Mouse (Mus musculus) thymus, adult 2 months (tissue): ENCODE measurements around the gene Gm4788.

Experiments
- CTCF ChIP-seq: fragments of 200-500 bp; IDR thresholded peaks from 2 replicates; pipeline ENCODE4 v1.5.1; 2012; ENCODE audit warnings: mild to moderate bottlenecking, control low read depth, low read length, moderate library complexity, borderline replicate concordance; ENCODE audit not compliant: control insufficient read depth, poor library complexity, insufficient read depth; ENCODE audit errors: extremely low read depth
- POLR2A ChIP-seq: fragments of 200-500 bp; IDR thresholded peaks from 2 replicates; pipeline ENCODE4 v1.6.1; 2012; ENCODE audit warnings: mild to moderate bottlenecking, low read length, control low read depth, moderate library complexity; ENCODE audit not compliant: control insufficient read depth, poor library complexity, insufficient read depth; ENCODE audit errors: extremely low read depth

- TF ChIP-seq POLR2A (no peak), CTCF (no peak)
Measured at GRCm38 (mm10) chr1:139781143-139781542, at the start of gene Gm4788.
